Mouse (Mus musculus) heart, embryonic 16.5 days (tissue): ENCODE data around the gene Phldb1. TPM values are rescaled to one million over a fixed set of nuclear protein-coding genes. Genes with fewer than 3 reads are reported as not detected.

ENCODE experiments used
- ATAC-seq: fragments of 200-750 bp; cut with Nextera tagmentation; replicated peaks from 2 replicates; pipeline ENCODE4 v1.8.0; 2017; ENCODE audit warnings: moderate number of reproducible peaks; ENCODE audit not compliant: insufficient read depth, low FRiP score; ENCODE audit errors: extremely low read depth
- H3K27ac ChIP-seq: fragments of 300-500 bp; sonication (generic); 2 replicates; pipeline ENCODE4 v1.5.1; 2014; ENCODE audit warnings: mild to moderate bottlenecking, low read length, control low read depth, moderate library complexity
- H3K27me3 ChIP-seq: fragments of 300-500 bp; sonication (generic); 2 replicates; pipeline ENCODE4 v1.6.1; 2014; ENCODE audit warnings: low read length, mixed read lengths; ENCODE audit not compliant: control insufficient read depth, insufficient read depth
- H3K36me3 ChIP-seq: fragments of 300-500 bp; sonication (generic); 2 replicates; pipeline ENCODE4 v1.6.1; 2014; ENCODE audit not compliant: control insufficient read depth, insufficient read depth
- H3K4me1 ChIP-seq: fragments of 300-500 bp; sonication (generic); 2 replicates; pipeline ENCODE4 v1.6.1; 2014; ENCODE audit warnings: low read length, mixed read lengths; ENCODE audit not compliant: control insufficient read depth, insufficient read depth
- H3K4me2 ChIP-seq: fragments of 300-500 bp; sonication (generic); 2 replicates; pipeline ENCODE4 v1.6.1; 2014; ENCODE audit warnings: low read depth, mild to moderate bottlenecking, control low read depth, low read length
- H3K4me3 ChIP-seq: fragments of 300-500 bp; sonication (generic); 2 replicates; pipeline ENCODE4 v1.5.1; 2014; ENCODE audit warnings: mild to moderate bottlenecking, control low read depth, low read length
- H3K9ac ChIP-seq: fragments of 300-500 bp; sonication (generic); 2 replicates; pipeline ENCODE4 v1.6.1; 2014; ENCODE audit warnings: low read length, control low read depth
- H3K9me3 ChIP-seq: fragments of 300-500 bp; sonication (generic); replicated peaks from 2 replicates; pipeline ENCODE4 v1.6.1; 2016; ENCODE audit warnings: low read length; ENCODE audit not compliant: control insufficient read depth
- WGBS: fragments of 180-500 bp; shearing (Covaris S2); extraction: QIAGEN DNeasy Blood & Tissue Kit; methylation state at CpG from one replicate; pipeline ENCODE4 v1.1.7; 2014; 5-methylcytosine and 5-hydroxymethylcytosine counted together
- polyA plus RNA-seq: library from polyadenylated mRNA; unstranded; fragments of >200 nt; fragmentation: Nextera tagmentation; extraction: Ambion mirVana; gene quantifications from 2 replicates; pipeline ENCODE4 v1.2.1, GENCODE M21; 2015

Phldb1 gene
- polyA plus RNA-seq, 1 experiment from 2014 or later: 25.9 TPM

- ATAC-seq: peak; percentile 75
- H3K4me3 ChIP-seq: peak overlapping the region; percentile 45
- H3K27me3 ChIP-seq: no peaks in the 10 kb centered on the region
- H3K4me2 ChIP-seq: peak overlapping the region; percentile 79
- peak overlapping the region; percentile 25; the same call in 1 of the 2 replicates for H3K27ac ChIP-seq
- WGBS: 17% methylated on average over 26 of the region's 26 CpGs
- H3K4me1 ChIP-seq: peaks cover 5% of the 10 kb centered on the region
- peak overlapping the region; percentile 60 for H3K9ac ChIP-seq
- no peaks in the 10 kb centered on the region for H3K36me3 ChIP-seq
- no peaks in the 10 kb centered on the region for H3K9me3 ChIP-seq
These were observed 79.6 kb downstream of the Phldb1 start for GRCm38 (mm10) chr9:44655098-44656066.

GRCm38 (mm10) chr9:44653896-44654295, 81.1 kb downstream of the Phldb1 start:
- Histone ChIP-seq H3K4me1 (peaks cover 5% of the 10 kb centered on the region), H3K27me3 (no peaks in the 10 kb centered on the region), H3K4me3 (no peak overlapping the region), H3K9ac (no peak overlapping the region), H3K36me3 (no peaks in the 10 kb centered on the region), H3K9me3 (no peaks in the 10 kb centered on the region), H3K4me2 (no peak overlapping the region), H3K27ac (no peak overlapping the region)
- no peak for ATAC-seq
- 64% methylated on average over 4 of the region's 4 CpGs for WGBS

DNA sequence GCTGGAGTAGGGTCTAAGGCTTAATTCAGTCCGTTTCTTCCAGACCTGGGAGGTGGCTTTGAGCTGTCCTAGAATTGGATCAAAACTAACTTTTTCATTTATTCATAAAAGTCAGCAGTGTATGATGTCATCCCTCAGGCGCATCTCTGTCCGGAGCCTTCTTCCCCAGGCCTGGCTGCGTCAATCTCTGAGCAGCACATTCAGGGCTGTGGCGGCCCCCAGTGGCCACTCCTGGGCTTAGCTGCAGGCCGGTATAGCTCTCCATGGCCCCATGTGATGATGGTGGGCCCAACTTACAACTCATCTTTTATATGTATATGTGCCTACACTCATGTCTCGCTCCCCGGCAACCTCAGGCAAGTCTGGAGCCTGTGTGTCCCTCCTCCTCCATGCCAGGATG, 83.0 kb downstream of the Phldb1 start:
- no peak overlapping the region for H3K4me2 ChIP-seq
- peak; percentile 49 for ATAC-seq
- WGBS: 6% methylated on average over 8 of the region's 8 CpGs

DNA sequence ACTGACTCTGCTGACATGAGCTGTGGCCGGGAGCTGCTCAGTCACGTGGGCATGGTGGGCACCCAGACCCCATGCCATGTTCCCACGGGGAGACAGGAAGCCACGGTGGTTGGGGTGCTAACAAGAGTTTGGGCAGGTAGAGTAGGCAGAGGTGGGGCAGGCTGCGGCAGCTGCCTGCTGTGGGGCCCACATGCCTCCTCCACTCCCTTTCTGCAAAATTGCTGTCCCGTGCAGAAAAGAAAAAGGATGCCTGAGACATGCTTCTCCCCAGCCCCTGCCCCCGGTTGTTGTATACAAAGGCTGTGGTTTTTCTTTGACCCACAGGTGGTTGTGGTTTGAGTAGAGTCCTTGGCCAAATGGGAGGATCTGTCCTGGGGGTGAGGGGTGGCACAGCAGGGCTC, 86.1 kb downstream of the Phldb1 start:
- Histone ChIP-seq H3K36me3 (no peaks in the 10 kb centered on the region), H3K9ac (no peak overlapping the region), H3K4me3 (no peak overlapping the region), H3K4me2 (no peak overlapping the region), H3K27ac (peak overlapping the region; percentile 20; the same call in 1 of the 2 replicates), H3K4me1 (no peaks in the 10 kb centered on the region; the same call in 1 of the 2 replicates), H3K9me3 (no peaks in the 10 kb centered on the region), H3K27me3 (no peaks in the 10 kb centered on the region)
- WGBS: 68% methylated on average over 7 of the region's 7 CpGs
- ATAC-seq: no peak

More for the DNA sequence above, 83.0 kb downstream of the Phldb1 start:
- H3K27ac ChIP-seq: no peak overlapping the region
- no peak overlapping the region for H3K4me3 ChIP-seq
- no peak overlapping the region for H3K9ac ChIP-seq
- no peaks in the 10 kb centered on the region for H3K36me3 ChIP-seq
- no peaks in the 10 kb centered on the region for H3K27me3 ChIP-seq
- peaks cover 5% of the 10 kb centered on the region for H3K4me1 ChIP-seq
- no peaks in the 10 kb centered on the region for H3K9me3 ChIP-seq

DNA sequence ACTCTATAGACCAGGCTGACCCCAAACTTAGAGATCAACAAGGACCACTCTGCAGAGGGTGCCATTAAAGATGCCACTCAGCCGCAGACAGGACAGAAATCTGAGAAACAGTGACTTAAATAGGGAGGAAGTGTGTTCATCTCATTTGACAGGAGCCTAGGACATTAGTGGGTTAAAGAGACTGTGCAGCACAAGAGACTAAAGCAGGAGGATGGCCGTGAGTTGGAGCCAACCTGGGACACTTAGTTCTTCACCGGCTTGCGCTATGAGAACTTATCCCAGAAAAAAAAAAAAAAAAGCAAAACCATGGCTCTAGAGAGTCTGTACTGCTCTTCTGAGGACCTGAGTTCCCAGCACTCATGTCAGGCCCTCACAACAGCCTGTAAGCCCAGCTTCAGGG, 87.3 kb downstream of the Phldb1 start:
- Histone ChIP-seq H3K4me1 (no peaks in the 10 kb centered on the region; the same call in 1 of the 2 replicates), H3K9ac (no peak overlapping the region), H3K4me3 (no peak overlapping the region), H3K27me3 (no peaks in the 10 kb centered on the region), H3K9me3 (no peaks in the 10 kb centered on the region), H3K4me2 (no peak overlapping the region), H3K27ac (no peak overlapping the region), H3K36me3 (no peaks in the 10 kb centered on the region)
- ATAC-seq: no peak
- WGBS: 79% methylated on average over 4 of the region's 4 CpGs

DNA sequence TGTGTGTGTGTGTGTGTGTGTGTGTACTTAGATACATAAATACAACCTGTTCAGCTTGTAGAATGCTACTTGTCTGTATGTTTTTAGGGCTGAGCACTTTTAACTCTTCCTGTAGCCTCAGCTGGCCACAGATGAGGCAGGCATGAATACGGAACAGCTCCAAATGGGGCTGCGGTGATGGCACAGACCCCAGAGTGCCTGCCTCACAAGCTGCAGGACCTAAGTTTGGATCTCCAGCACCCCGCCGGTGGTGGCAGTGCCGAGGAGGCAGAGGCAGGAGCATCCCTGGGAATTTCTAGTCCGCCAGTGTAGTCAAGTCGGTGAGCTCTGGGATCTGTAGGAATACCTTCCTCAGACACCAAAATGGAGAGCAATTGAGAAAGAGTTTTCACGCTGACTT, 88.0 kb downstream of the Phldb1 start:
- Histone ChIP-seq H3K9me3 (no peaks in the 10 kb centered on the region), H3K4me3 (no peak overlapping the region), H3K36me3 (no peaks in the 10 kb centered on the region), H3K4me1 (no peaks in the 10 kb centered on the region; the same call in 1 of the 2 replicates), H3K27ac (no peak overlapping the region; the same call in 1 of the 2 replicates), H3K4me2 (no peak overlapping the region), H3K9ac (no peak overlapping the region), H3K27me3 (no peaks in the 10 kb centered on the region)
- no peak for ATAC-seq
- WGBS: 88% methylated on average over 8 of the region's 8 CpGs

DNA sequence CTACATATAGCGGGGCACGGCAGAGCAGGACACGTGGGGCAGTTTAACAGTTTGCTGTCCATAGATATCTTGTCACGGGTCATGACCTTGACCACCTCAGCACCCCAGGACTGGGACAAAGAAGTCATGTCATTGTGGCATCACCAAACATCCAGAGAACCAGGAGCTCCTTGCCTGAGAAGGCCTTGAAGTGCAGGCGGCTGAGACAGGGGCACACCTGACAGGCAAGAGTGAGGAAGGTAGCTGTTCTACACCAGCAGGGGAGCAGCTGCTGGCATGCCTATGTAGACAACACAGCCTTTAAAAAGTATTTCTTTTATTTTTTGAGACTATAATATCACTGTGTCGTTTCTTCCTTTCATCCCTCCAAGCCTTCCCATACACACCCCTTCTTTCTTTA, 88.6 kb downstream of the Phldb1 start:
- no peak overlapping the region for H3K4me3 ChIP-seq
- H3K27me3 ChIP-seq: no peaks in the 10 kb centered on the region
- WGBS: 65% methylated on average over 6 of the region's 6 CpGs
- peak overlapping the region; percentile 24; the same call in 1 of the 2 replicates for H3K27ac ChIP-seq
- no peak overlapping the region; the same call in 1 of the 2 replicates for H3K9ac ChIP-seq
- H3K36me3 ChIP-seq: no peaks in the 10 kb centered on the region
- no peaks in the 10 kb centered on the region for H3K9me3 ChIP-seq
- H3K4me1 ChIP-seq: no peaks in the 10 kb centered on the region; the same call in 1 of the 2 replicates
- no peak for ATAC-seq
- H3K4me2 ChIP-seq: peak overlapping the region; percentile 24

DNA sequence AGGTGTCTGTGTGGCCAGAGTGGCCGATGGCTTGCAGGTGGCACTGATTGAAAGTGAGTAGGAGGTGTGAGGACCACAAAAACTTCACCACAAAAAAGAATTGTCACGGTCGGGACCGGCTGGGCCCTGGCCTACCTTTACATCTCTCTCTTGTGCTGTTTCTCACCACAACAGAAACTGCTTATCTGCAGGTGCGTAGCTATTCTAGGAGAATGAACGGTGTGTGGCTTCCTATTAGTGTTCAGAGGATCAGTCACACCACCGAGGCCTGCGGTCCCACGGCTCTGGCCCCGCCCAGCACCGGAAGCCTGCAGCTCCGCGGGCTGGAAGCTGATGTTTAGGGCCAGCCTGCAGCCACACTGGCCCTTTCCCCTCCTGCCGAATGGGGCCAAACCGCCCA, 89.1 kb downstream of the Phldb1 start:
- H3K27me3 ChIP-seq: no peaks in the 10 kb centered on the region
- no peaks in the 10 kb centered on the region for H3K9me3 ChIP-seq
- no peaks in the 10 kb centered on the region; the same call in 1 of the 2 replicates for H3K4me1 ChIP-seq
- no peak overlapping the region for H3K4me3 ChIP-seq
- WGBS: 41% methylated on average over 15 of the region's 15 CpGs
- H3K36me3 ChIP-seq: no peaks in the 10 kb centered on the region
- H3K9ac ChIP-seq: no peak overlapping the region; the same call in 1 of the 2 replicates
- ATAC-seq: 0 out of 2 replicates have a peak, but pooled peaks have one; percentile 32
- peak overlapping the region; percentile 24 for H3K4me2 ChIP-seq
- H3K27ac ChIP-seq: peak overlapping the region; percentile 24; the same call in 1 of the 2 replicates

GRCm38 (mm10) chr9:44645481-44645880, 89.5 kb downstream of the Phldb1 start:
- no peak overlapping the region for H3K9ac ChIP-seq
- no peaks in the 10 kb centered on the region for H3K9me3 ChIP-seq
- peaks cover 2% of the 10 kb centered on the region for H3K4me1 ChIP-seq
- H3K27me3 ChIP-seq: no peaks in the 10 kb centered on the region
- no peak for ATAC-seq
- no peak overlapping the region for H3K4me2 ChIP-seq
- no peaks in the 10 kb centered on the region for H3K36me3 ChIP-seq
- H3K4me3 ChIP-seq: no peak overlapping the region
- no peak overlapping the region for H3K27ac ChIP-seq
- 52% methylated on average over 5 of the region's 5 CpGs for WGBS
